Mouse (Mus musculus) kidney, postnatal 36 days (tissue): ENCODE data around the gene Synrg.
A peak's percentile ranks its signal among the peaks of the same experiment; 100 is the strongest.

ENCODE experiments used
- DNase-seq, 2 experiments: peaks; one replicate each; pipeline ENCODE4 v3.0.0; 2021 to 2022; ENCODE audit warnings: mixed read lengths in 2 of 2

Synrg gene

DNA sequence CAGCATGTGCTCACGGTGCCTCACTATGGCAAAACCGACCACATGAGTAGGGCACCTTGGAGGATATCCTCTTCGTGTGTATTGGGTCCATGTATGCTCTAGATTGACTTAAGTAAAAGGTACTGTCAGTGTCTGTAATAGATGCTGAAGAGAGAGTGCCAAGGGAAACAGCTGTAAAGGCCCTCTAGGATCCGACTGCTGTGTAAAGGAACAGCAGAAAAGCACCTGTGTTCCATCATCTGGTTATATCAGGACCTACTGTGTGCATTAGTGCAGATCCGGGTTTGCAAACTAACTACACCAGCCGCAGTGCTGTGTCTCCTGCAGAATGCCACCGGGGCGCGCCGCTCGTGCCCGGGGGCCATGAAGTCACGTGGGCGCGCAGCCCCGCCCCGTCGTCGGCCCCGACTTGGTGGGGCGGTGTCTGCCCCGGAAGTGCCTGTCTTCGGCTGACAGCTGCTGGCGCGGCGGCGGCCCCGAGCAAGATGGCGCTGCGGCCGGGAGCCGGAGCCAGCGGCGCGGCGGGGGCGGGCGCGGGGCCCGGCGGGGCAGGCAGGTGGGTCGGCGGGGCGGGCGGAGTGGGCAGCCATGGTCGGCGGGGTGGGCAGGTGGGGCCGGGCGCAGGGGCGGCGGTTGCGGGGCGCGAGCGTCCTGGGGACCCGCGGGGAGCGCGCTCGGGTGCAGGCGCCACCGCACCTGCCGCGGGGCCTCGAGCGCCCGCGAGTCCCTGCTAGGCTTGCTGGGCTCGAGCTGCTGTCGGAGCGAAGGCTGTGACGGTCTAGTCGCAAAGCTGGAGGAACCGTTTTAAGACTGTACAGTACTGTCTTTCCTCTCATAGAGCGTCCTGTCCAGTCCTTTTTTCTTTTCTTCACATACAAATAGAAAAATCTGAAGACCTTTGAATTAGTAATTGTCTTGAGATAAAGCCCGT lies at the start of gene Synrg:
Synrg (plus strand) TSS at position 438 of the 931 bp plus-strand sequence.
- peak; percentile 92 to 97 for DNase-seq

DNA sequence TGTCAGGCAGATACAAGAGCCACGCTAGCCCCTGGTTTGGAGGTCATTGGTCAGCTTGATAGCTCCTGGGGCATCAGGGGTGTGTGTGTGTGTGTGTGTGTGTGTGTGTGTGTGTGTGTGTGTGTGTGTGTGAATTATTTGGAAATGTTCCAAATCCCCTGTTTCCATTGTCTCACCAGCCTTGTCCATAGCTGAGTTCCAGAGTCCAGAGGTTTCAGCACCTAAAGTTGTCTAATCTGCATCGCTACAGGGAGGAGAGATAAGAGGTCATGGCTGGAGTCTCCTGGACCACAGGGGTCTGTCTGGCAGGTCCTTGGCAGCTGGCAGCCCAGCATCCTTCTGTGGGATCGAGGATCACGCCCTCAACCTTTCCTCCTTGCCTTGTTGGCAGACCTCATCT lies 49.7 kb upstream of the Synrg start:
- no peak for DNase-seq

DNA sequence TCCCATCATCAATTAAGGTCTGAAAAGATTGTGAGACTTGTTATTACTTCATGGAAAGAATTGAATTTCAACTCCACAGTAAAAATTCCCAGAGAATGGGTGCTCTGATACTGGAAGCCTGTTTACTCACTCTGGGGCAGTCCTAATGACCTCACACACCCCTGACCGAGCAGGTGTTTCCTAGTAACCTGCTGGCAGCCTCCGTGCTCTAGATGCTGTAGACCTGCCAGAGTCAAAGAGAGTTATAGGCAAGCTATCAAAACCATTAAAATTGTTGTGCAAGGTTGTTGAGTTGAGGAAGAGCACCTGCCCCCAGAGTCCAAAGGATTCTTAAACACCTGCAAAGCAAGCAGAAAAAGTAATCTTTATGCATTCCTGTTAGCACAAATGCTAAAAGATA lies 41.6 kb upstream of the Synrg start:
- DNase-seq = peak in 1 of 2 experiments; percentile 45

DNA sequence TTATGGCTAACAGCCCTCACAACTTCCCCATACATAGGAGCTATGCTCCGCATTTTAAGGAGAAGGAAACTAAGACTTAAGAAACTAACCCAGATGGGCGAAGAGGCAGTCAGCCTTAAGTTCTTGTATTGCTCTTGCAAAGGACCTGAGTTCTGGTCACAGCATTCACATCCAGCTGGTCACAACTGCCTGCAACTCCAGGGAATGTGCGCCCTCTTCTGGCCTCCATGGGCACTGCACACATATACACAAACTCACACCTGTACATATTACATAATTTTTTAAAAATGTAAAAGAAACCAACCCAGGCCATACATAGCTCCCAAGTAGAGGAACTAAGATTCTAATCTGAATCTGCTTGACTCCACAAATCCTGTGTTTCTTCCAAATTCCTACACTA lies 37.1 kb upstream of the Synrg start:
- DNase-seq = peak; percentile 31 to 60

DNA sequence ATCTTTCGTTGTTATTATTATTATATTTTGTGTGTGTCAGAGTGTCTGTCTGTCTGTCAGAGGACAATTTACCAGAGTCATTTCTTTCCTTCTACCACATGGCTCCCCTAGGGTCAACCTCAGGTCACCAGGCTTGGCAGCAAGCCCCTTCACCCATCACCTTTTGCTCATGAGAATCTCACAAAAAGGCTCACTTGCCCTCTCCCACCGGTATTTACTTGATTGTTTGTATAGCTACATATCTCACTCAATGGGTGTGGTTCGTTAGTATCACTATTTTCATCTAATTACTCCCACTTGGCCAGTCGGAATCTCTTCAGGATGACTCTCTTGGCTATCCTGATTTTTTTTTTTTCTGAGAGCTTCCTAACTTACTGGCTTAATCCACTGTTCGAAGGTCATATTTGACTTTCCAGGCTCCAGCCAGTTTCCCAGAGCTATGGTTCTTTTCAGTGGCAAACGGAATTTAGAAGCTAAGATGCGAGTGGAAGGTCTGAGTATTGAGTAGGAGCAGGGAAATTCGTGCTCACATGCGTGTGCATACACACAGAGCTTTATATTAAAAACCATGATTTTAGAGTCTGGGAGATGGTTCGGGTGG lies 31.6 kb upstream of the Synrg start:
- peak in 1 of 2 experiments; percentile 23 for DNase-seq

DNA sequence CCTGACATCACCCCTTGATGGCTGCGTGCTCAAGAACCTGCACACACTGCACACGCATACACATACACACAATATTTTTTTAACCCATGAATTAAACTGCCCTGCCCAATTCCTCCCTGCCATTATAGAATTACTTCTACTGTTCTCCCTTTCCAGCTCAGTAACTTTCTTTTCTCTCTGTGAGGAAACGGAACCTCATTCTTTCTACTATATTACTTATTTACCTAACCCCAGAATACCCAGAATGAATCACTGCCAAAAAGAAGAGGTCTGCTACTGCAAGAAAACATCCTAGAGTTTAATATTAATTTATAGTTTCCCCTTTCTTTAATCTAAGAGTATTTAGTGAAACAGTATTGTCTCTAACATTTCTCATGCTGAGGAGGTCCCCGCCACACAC lies 30.9 kb upstream of the Synrg start:
- DNase-seq = peak in 1 of 2 experiments; percentile 12

DNA sequence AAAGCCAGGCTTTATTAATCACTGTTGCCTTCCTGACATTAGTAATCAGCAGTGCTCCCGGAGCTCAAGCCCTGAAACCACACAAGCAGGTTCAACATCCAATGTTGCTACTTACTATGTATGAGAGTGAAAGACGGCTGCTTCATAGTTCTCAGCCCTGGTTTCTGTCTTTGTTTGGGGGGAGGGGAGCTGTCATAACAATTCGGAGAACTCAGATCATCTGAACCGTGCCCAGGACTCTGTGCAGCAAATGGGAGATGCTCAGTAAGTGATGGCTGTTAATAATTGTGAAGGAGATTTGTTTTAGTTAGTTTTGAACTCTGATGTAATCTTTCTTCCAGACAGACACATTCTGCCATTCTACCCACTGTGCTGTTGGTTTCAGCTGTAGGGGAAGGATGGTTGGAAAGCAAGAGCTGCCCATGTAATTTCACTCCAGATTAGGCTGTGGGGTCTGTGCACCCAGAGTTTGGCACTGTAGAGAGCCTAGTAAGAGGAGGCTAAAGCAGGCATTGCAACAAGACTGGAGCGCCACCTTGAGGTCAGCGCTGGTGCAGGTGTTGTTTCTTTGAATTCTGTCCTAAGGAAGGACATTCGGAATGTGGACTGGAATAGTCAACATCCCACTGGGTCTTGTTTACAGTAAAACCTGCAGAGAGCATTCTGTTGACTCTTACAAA lies 28.1 kb upstream of the Synrg start:
- peak; percentile 88 to 93 for DNase-seq

DNA sequence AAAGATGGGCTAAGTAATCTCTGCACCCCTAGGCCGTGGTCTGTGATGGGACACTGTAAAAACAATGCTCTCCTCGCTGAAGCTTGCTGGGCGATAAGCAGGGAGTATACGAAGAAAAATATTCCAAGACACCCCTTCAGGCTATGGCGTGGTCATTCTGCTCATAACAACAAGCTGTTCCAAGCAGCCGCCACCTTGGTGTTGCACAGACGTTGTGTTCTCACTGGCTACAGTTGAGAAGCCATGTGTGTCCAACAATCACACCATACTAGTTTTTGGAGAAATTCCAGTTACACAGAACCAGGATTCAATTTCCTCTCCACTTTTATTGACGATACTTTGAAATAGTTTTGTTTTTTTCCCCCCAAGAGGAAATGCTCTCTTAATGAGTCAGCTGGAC lies 25.7 kb upstream of the Synrg start:
- DNase-seq = peak; percentile 27 to 67

DNA sequence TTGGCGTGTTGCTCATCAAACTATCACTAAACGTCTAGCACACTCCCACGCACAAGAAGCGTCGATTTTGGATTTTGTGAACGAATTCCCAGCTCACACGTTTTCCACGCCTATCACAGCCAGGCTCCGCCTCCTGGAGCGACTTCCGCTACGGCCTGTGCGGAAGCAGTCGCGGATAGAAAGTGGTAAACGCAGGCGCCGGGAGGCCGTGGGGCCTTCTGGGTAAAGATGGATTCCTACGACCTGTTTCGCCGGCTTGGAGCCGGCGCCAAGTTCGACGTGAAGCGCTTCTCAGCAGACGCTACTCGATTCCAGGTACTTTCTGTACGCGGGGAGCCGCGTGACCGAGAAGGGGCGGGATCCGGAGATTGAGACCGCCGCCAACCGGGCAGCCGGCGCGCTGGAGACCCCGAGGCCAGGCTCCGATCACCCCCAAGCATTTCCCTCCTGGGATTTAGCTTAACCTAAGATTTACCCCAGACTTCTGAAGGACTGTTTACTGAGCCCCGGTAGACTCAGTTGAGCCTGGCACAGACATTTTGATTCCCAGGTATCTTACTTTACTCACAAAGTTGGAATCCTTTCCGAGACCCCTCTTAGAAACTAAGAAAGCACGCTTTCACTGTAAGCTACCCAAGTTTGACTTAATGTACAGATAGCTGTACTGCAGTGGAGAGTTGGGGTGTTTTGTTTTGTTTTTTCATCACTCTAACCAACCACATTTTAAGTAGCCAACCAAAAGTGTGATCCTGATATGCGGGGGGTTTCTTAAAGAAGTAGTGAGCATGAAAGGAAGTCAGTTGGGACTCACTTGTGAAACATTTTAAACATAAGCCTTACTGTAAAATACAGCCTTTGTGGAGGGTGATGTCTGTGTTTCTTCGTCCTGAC lies 22.0 kb upstream of the Synrg start, which contains the start of gene Ddx52:
Ddx52 (plus strand) TSS at position 113 of the 891 bp plus-strand sequence.
- peak; percentile 92 to 95 for DNase-seq

DNA sequence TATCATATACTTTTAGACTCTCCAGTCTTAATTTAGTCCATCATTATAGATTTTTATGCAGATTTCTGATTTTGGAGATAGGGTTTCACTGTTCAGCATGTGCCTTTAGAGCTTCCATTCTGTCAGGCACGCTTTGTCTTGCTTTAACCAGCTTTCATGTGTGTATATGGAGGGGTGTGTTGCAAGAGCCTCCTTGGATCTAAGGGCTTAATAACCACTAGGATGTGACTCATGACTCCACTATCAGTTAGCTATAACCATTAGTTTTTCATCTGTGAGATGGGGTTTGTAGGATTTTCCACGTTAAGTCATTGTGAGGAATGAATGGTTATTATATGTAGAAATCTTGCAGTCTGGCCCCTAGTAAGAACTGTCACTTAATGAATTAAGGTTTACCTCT lies 7.4 kb upstream of the Synrg start:
- no peak for DNase-seq

DNA sequence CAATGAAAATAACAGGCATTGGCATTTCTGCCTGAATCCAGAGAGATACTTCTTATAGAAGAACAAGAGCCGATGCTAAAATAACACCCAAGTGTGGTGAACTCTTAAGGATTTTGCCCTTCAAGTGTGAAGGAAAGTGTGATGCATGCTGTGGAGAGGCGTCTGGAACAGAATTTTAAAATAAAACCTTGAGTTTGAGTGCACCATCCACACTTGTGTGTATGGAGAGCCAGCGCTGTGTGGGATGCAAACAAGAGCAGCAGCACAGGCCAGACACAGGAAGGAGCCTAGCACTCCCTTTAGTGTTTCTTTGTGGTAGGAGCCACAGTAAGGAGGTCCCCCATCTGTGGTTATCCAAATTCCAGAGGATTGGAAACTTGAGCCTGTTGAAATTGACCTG lies 2.2 kb upstream of the Synrg start:
- no peak for DNase-seq

DNA sequence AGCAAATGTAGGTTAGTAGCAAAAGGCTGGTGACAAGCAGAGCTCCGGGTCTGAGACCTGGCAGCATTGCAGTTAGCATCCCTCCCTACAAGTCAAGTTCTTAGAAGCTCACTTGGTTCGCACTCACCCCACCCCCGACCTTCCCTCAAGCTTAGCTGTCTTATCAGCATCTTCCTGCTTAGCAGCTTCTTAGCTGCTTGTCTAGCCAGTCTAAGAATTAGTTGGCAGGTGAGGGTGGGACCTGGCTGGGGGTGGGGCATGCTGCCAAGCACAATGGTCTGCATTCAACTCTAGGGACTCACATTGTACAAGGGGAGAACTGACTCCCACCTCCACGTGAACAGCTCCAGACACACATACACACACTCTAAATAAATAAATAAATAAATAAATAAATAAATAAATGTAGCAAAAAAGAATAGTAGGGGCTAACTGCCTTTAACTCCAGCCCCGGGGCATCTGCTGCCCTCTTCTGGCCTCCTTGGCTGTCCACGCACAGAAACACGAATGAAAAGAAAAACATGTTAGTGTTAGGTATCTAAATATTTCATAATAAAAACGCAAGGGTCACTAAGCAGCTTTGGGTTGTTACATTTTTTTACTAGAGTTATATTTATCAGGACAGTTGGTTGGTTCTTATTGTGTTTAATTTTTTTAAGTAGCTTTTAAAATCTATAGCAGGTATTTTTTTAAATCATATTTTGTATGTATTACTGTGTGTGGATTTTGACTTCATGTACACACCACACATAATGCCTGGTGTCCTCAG lies 3.4 kb downstream of the Synrg start:
- peak in 1 of 2 experiments; percentile 37 for DNase-seq

DNA sequence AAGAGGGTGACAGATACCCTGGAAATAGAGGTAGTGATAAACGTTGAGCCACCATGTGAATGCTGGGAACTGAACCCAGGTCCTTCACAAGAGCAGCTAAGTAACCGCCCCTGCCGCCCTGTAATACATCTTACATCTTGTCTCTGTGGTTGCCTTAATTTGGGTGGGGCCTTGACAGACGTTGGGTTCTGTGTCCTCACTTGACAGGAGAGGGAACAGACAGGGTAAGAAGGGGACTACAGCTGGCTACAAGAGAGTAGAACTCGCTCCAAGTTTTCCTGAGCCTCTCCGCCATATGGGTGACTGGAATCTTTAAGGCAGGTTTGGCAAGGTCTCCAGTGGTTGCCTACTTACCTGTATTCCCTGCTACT lies 4.0 kb downstream of the Synrg start:
- no peak for DNase-seq

DNA sequence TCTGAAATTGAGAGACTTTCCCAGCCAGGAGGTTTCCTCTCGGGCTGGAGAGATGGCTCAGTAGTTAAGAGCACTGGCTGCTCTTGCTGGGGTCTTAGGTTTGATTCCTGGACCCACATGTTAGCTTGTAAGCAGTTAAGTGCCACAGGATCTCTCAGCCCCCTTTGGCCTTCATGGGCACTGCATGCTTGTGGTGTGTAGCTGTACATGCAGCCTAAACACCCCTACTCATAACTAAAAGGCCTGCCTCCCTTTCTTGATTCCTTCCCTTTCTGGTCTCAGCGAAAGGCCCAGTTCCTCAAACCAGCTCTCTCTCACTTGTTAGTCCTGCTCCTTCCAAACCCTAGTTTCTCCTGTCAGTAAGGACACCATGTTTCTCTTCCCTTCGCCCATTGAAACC lies 4.8 kb downstream of the Synrg start:
- no peak for DNase-seq

DNA sequence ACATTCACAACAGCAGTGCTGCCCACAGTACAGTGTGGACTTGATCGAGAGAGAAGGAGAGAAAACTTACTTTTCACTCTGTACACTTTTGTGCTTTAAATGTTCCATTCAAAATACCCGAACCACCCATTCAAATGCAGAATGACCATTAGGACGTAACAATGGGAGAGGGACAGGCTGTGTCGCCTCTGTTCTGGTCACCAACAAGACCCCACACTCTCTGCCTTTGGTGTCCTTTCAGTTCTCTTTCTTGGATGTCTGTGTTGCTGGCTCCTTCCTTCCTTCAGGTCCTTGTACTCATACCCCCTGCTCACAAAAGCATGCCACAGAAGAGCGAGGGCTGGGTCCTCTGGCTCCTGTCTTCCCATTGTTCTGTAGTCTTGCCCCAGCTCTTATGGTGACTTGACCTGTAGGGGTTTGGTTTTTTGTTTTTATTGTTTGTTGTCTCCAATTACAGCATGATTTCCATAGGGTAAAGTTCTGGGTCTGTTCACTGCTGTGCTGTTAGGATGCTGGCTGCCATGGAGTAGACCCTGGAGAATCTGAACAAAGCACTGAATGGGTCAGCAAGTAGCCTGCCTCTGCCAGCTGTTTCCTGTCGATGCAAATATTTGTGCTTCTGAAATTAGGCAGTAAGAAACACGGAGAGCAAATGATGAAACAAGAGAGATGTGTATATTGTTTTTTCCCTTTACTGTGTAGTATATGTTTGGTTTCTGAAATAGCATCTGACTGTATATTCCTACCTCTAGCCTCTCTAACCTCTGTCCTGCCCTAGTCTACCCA lies 10.5 kb downstream of the Synrg start:
- no peak for DNase-seq

DNA sequence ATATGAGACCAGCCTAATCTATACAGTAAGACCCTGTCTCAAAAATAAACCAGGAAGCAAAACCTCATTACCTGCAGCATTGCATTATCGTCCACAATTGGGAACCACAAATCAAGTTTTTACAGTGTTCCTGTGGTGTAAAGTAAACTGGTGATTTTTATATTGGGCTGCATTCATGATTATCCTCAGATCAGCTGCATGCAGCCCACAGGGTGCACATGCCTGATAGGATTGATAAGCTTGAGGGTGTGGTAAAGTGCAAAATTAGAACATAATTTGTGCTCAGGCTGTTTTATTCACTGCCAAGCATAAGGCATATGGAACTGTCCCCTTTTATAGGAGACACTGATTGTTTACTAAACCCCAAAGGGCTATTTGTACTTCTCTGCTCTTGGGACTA lies 11.3 kb downstream of the Synrg start:
- no peak for DNase-seq

DNA sequence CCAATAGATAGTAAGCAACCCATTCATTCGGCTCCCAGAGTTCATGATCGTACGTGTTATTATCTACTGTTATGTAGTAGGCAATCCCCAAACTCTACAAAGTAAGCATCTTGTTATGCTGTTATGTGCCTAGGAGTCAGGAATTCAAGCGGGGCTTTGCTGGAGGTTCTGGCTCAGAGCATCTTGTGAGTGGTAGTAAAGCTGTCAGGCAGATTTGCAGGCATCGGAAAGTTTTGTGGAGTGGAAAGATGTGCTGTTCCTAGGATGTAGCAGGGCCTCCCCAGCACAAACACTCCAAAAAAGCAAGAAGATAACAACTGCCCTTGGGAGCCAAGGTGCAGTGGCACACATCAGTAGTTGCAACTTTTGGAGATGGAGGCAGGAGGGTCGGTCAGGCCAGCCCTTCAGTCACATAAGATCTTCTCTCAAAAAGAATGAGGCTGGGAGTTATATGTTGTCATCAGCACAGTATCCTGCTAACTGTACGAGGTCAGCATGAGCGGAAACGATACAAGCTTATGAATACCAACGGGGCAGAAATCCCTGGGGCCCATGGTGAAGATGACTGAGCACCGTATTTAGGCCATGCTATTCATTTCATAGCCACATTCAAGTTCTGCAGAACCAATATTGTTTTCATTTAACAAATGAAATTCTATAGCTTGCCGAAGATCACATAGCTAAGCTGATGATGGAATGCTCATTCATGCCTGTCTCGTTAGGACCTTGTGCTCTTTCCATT lies 12.2 kb downstream of the Synrg start:
- no peak for DNase-seq

DNA sequence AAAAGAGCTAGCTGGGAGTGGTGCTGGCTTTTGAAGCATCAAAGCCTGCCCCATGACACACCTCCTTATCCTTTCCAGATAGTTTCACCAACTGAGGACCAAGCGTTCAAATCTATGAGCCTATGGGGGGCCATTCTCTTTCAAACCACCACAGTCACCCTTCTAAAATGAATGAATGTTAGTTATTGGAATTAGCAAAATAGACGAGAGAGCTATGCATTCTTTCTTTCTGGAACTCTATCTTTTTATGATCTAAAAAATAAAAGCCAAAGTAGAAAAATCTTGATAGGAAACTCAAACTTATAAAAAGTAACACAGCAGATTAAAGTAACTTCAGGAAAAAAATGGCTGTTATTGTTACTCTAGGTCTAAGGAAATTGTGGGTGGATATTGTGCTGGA lies 13.6 kb downstream of the Synrg start:
- DNase-seq = no peak

DNA sequence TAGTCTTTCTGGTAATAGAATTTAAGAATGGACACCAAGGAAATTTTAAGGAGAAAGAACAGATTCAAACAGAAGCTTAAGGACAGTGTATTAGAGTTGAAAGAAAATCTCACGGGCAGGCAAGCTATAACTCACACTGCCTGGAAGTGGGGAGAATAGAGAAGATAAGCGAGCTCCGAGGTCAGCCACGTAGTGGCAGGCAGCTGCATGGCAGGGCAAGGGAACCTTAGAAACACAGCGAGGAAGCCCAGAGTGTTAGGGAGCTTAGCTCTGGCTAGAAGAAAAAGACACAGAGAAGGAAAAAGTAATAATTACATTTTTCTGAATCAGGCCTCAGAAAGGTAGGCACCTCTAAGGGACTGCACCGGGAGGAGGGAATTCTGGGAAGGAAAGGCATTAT lies 15.8 kb downstream of the Synrg start:
- DNase-seq = no peak

DNA sequence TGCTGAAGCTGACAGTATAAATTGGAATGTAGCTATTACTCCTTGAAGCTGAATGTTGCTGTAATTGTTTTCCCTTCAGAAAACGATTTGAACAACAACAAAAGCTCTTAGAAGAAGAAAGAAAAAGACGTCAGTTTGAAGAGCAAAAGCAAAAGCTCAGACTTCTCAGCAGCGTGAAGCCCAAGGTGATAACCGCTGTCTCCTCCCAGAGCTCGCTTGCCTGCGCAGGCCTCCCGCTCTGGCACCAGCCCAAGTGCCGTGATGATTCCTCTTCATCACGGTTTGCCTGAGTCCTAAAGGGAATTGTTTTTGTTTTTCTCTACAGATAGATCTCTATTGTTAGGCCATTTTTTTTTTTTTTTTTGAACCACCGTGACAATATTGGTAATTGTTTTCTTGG lies 17.1 kb downstream of the Synrg start:
- DNase-seq = no peak
